In genomic region chr6:74928485-74928884, GRCm38 (mm10) we compare ENCODE assay signal across 21 mouse cellular contexts.
DNase-seq lines count a peak whose midpoint lies in the region; ATAC-seq and TF ChIP-seq lines count a peak whose summit lies in the region.
"Had no signal": no experiment of that assay in that cellular context is flagged by ENCODE, and none has a peak within 500 bp of the region (broad histone marks: within the 10 kb centered on the region; RNA-seq: fewer than 3 reads in every experiment).

No protein-coding gene starts in this region.

- no peaks in the 10 kb centered on the region for H3K36me3 ChIP-seq in hindbrain, embryonic 14.5 days (replicated peaks; ENCODE audit: control insufficient read depth, insufficient read depth)
- H3K36me3 ChIP-seq in hindbrain, embryonic 12.5 days: no peaks in the 10 kb centered on the region
- H3K36me3 ChIP-seq in hindbrain, postnatal 0 days (ENCODE audit: insufficient read depth, low read length): no peaks in the 10 kb centered on the region
- H3K36me3 ChIP-seq in hindbrain, embryonic 10.5 days: no peaks in the 10 kb centered on the region
- H3K36me3 ChIP-seq: forebrain, embryonic 10.5 days had no signal

- H3K9ac ChIP-seq in hindbrain, embryonic 14.5 days: no peak overlapping the region
- no peak overlapping the region for H3K9ac ChIP-seq in hindbrain, embryonic 12.5 days
- no peak overlapping the region for H3K9ac ChIP-seq in hindbrain, postnatal 0 days (replicated peaks; ENCODE audit: low read length)
- H3K9ac ChIP-seq: forebrain, embryonic 13.5 days had no signal

- H3K4me2 ChIP-seq in hindbrain, embryonic 14.5 days (replicated peaks): no peak overlapping the region
- no peak overlapping the region for H3K4me2 ChIP-seq in hindbrain, embryonic 12.5 days (replicated peaks)
- H3K4me2 ChIP-seq in hindbrain, postnatal 0 days (ENCODE audit: low read depth, low read length): no peak overlapping the region
- H3K4me2 ChIP-seq: forebrain, embryonic 13.5 days; heart, embryonic 11.5 days had no signal

- no peak overlapping the region for H3K4me3 ChIP-seq in hindbrain, embryonic 14.5 days (replicated peaks; ENCODE audit: low read length)
- no peak overlapping the region for H3K4me3 ChIP-seq in hindbrain, embryonic 12.5 days
- H3K4me3 ChIP-seq in hindbrain, postnatal 0 days (ENCODE audit: low read length): no peak overlapping the region
- H3K4me3 ChIP-seq in hindbrain, embryonic 10.5 days: no peak overlapping the region
- H3K4me3 ChIP-seq: forebrain, embryonic 10.5 days; forebrain, embryonic 13.5 days had no signal

- ATAC-seq in hindbrain, embryonic 14.5 days (ENCODE audit: low FRiP score): 0 out of 2 replicates have a peak, but pooled peaks have one; percentile 46
- no peak for ATAC-seq in hindbrain, embryonic 12.5 days (ENCODE audit: low FRiP score)
- ATAC-seq in hindbrain, postnatal 0 days: no peak
- ATAC-seq: activated CD4-positive, CD25-positive, alpha-beta regulatory T cell, adult 4 months; forebrain, embryonic 13.5 days; forebrain, embryonic 16.5 days; inflammation-experienced regulatory T-cells, adult 6 months; intestine, embryonic 16.5 days had no signal

- no peak for TF ChIP-seq POLR2A in brain, embryonic 14.5 days (IDR thresholded peaks at IDR 0.05; ENCODE audit: borderline replicate concordance, extremely low read depth, insufficient read depth, insufficient read length, poor library complexity, severe bottlenecking)

- no peaks in the 10 kb centered on the region for H3K4me1 ChIP-seq in hindbrain, embryonic 14.5 days (replicated peaks; ENCODE audit: control insufficient read depth, insufficient read depth, low read length)
- H3K4me1 ChIP-seq in hindbrain, embryonic 12.5 days: no peaks in the 10 kb centered on the region
- no peaks in the 10 kb centered on the region for H3K4me1 ChIP-seq in hindbrain, postnatal 0 days (ENCODE audit: insufficient read depth, low read length)
- no peaks in the 10 kb centered on the region for H3K4me1 ChIP-seq in hindbrain, embryonic 10.5 days (replicated peaks)
- H3K4me1 ChIP-seq: forebrain, embryonic 10.5 days; forebrain, embryonic 13.5 days had no signal

- no peak overlapping the region for H3K27ac ChIP-seq in hindbrain, embryonic 14.5 days
- H3K27ac ChIP-seq in hindbrain, embryonic 12.5 days: no peak overlapping the region
- H3K27ac ChIP-seq in hindbrain, postnatal 0 days: no peak overlapping the region
- H3K27ac ChIP-seq in hindbrain, embryonic 10.5 days: no peak overlapping the region
- H3K27ac ChIP-seq: forebrain, embryonic 10.5 days; forebrain, embryonic 13.5 days had no signal

- no peak for DNase-seq in hindbrain, embryonic 14.5 days (ENCODE audit: low spot score)
- DNase-seq in hindbrain, postnatal 0 days (ENCODE audit: low spot score): peak; percentile 19
- no peak for DNase-seq in hindbrain, embryonic 10.5 days (ENCODE audit: low spot score)
- peak; percentile 21 for DNase-seq in brain, embryonic 14.5 days (ENCODE audit: low read depth)
- DNase-seq in thymus, postnatal 25 days: no peak
- DNase-seq: adrenal gland, adult 8-10 months; adrenal gland, postnatal 25 days; cerebellum, adult 18-20 months; cerebellum, adult 9-10 months; cerebellum, postnatal 14 days; gastrocnemius, postnatal 10 days; gastrocnemius, postnatal 36 days; heart, adult 11 months had no signal

- 62% methylated on average over 2 of the region's 2 CpGs for WGBS in hindbrain, embryonic 14.5 days
- 70% methylated on average over 2 of the region's 2 CpGs for WGBS in hindbrain, embryonic 12.5 days
- 53% methylated on average over 2 of the region's 2 CpGs for WGBS in hindbrain, postnatal 0 days
- 68% methylated on average over 2 of the region's 2 CpGs for WGBS in hindbrain, embryonic 10.5 days

- no peaks in the 10 kb centered on the region for H3K9me3 ChIP-seq in hindbrain, embryonic 14.5 days (ENCODE audit: control insufficient read depth, low read length)
- H3K9me3 ChIP-seq in hindbrain, embryonic 12.5 days (replicated peaks): no peaks in the 10 kb centered on the region
- H3K9me3 ChIP-seq in hindbrain, postnatal 0 days (ENCODE audit: low read length): no peaks in the 10 kb centered on the region
- no peaks in the 10 kb centered on the region for H3K9me3 ChIP-seq in hindbrain, embryonic 10.5 days
- H3K9me3 ChIP-seq: forebrain, embryonic 10.5 days; forebrain, embryonic 13.5 days had no signal

- H3K27me3 ChIP-seq in hindbrain, embryonic 14.5 days (ENCODE audit: control insufficient read depth, insufficient read depth, low read length): no peaks in the 10 kb centered on the region
- no peaks in the 10 kb centered on the region for H3K27me3 ChIP-seq in hindbrain, embryonic 12.5 days
- no peaks in the 10 kb centered on the region for H3K27me3 ChIP-seq in hindbrain, postnatal 0 days (ENCODE audit: insufficient read depth, low read length)
- no peaks in the 10 kb centered on the region for H3K27me3 ChIP-seq in hindbrain, embryonic 10.5 days (ENCODE audit: insufficient read depth, poor library complexity, severe bottlenecking)
- H3K27me3 ChIP-seq: forebrain, embryonic 13.5 days had no signal

- TF ChIP-seq CTCF in hindbrain, postnatal 0 days (IDR thresholded peaks at IDR 0.05; ENCODE audit: low read depth): no peak
- TF ChIP-seq CTCF in brain, embryonic 14.5 days (IDR thresholded peaks at IDR 0.05; ENCODE audit: borderline replicate concordance, extremely low read depth, insufficient read depth, insufficient read length): no peak

Comparison
In these comparisons a context has a peak if more than half of its experiments do, and no peak if none do; other contexts are left out.
1. DNase-seq: peak in hindbrain, postnatal 0 days (single experiment) and brain, embryonic 14.5 days (single experiment); none in hindbrain, embryonic 14.5 days (single experiment), hindbrain, embryonic 10.5 days (single experiment) and thymus, postnatal 25 days (single experiment).